Mouse (Mus musculus) macrophage (primary cell): ENCODE data around the gene Mical3. TPM values are rescaled to one million over a fixed set of nuclear protein-coding genes. Genes with fewer than 3 reads are reported as not detected.
"Not testable (repeated sequence)": the region's sequence is repeated elsewhere in the genome, so short reads cannot be mapped to it uniquely, and the experiment has no call there.

Experiments used
- H3K27ac ChIP-seq: fragments of 350-480 bp; formaldehyde crosslinking; 2 replicates; pipeline ENCODE4 v1.9.0; 2021
- H3K36me3 ChIP-seq: fragments of 350-480 bp; formaldehyde crosslinking; 2 replicates; pipeline ENCODE4 v1.9.0; 2021; ENCODE audit errors: inconsistent target
- H3K4me3 ChIP-seq: fragments of 350-480 bp; formaldehyde crosslinking; 2 replicates; pipeline ENCODE4 v1.9.0; 2021; ENCODE audit errors: inconsistent target
- H3K79me2 ChIP-seq: fragments of 350-480 bp; formaldehyde crosslinking; 2 replicates; pipeline ENCODE4 v1.9.0; 2021; ENCODE audit errors: inconsistent target
- WGBS: methylation state at CpG from one replicate; pipeline ENCODE4 v1.1.7; 2026; ENCODE audit warnings: inconsistent platforms; ENCODE audit not compliant: missing documents; 5-methylcytosine and 5-hydroxymethylcytosine counted together
- polyA plus RNA-seq: library from polyadenylated mRNA; stranded (reverse); fragments of 250-400 nt; gene quantifications from 3 replicates; pipeline ENCODE4 v1.2.4, GENCODE M21; 2018; ENCODE audit warnings: inconsistent platforms

The Mical3 gene
- polyA plus RNA-seq, 1 experiment from 2014 or later: 1.1 TPM

DNA sequence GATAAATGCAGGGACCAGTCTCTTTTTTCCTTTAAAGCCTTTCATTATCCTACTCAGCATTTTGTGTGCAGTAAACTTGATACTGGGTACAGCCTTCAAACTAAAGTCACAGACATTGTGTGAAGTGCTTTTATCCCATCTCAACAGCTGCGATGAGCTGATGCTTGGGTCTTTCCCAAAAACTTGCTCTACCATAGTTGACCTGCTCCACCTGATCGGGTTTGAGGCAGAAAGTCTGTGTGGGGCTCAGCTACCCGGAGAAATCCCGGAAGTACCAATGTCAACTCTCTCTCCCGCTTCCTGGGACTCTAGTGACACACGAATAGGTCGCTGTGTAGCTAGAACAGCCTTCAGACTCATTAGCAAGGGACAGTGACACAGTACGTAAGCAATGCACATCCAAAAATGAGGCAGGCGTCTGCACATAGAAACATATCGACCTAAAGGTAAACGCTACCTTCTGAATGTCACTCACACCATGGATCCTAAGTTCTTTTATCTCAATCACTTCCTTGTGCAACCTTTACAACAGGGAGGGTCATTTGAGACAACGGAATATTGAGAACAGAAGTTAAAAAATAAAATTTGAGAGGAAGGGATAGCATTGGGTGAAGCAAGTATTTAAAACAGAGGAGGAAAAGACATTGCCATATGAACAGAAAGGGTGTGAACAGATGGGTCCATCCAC lies 191.9 kb downstream of the Mical3 start:
- Histone ChIP-seq H3K36me3 (no peaks in the 10 kb centered on the region), H3K27ac (no peak overlapping the region), H3K79me2 (no peaks in the 10 kb centered on the region), H3K4me3 (no peak overlapping the region)
- WGBS: 94% methylated on average over 12 of the region's 12 CpGs

DNA sequence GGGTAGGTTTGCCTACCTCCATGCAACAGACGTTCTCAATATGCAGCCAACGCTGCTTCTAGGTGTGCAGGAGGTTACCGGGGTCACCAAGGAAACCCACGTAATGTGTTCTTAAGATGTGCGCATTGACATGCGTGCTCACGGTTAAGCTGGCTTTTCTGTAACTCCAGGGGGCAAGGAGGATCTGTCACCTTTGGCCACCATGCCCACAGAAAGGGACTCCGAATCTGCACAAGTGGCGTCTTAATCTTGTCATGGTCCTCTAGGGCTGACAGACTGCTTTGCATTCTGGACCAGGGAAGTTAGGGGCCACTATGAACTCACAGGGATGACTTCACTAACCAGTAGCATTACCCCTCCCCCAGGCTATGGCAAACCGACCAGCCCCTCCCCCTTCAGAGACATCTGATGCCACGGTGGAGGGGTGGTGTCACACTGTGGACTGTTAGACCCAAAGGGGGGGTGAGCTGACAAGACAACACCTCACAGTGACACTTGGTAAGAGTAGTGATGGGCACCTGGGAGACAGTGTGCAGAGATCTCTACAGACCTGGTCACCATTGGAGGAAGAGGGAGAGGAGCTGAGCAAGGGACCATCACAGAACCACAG lies 192.7 kb downstream of the Mical3 start:
- Histone ChIP-seq H3K79me2 (no peaks in the 10 kb centered on the region), H3K4me3 (no peak overlapping the region), H3K27ac (no peak overlapping the region), H3K36me3 (no peaks in the 10 kb centered on the region)
- WGBS: 88% methylated on average over 9 of the region's 11 CpGs

DNA sequence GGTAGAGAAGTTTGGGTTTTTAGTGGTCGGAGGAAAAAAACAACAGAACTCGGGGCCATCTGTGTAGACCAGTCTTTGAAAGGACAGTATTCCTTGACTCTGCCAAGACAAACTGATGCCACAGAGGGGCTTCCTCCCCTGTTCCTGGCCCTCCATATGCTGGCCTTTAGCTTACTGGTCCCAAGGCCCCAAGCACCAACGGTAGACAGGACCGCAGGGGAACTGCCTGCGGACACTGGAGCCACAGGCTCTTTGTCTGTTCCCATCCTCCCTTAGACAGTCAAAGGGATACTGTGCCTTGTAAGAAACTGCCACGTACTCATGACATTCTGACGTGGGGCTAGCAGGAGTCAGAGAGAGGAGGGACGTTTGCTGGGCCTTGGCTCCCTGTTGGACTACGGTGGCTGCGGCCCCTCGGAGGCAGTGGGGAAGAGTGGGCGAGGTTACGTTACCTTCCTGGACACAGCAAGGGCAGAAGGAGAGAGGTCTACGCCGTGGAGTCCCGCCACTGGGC lies 193.6 kb downstream of the Mical3 start:
- Histone ChIP-seq H3K79me2 (no peaks in the 10 kb centered on the region), H3K27ac (no peak overlapping the region), H3K4me3 (no peak overlapping the region), H3K36me3 (no peaks in the 10 kb centered on the region)
- 91% methylated on average over 13 of the region's 16 CpGs for WGBS

DNA sequence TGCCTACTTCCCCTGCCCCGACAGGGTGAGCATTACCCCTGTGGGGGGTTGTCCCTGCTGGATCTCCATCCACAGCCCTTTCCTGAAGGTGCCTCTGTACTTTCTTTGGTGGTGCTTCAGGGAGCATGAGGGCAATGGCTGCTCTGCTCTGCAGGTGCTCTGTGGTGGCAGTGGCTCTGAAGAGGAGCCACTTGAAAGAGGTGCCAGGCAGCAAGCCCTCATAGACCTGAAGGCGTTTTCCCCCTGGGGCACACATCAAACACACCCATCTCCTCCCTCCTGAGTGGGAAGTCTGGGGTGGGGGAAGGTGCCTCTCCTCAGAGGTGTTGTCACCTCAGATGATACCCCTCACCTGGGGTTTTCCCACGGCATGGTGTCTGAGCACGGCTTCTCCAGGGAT lies 196.6 kb downstream of the Mical3 start:
- Histone ChIP-seq H3K27ac (no peak overlapping the region), H3K79me2 (no peaks in the 10 kb centered on the region), H3K36me3 (no peaks in the 10 kb centered on the region), H3K4me3 (no peak overlapping the region)
- 87% methylated on average over 4 of the region's 4 CpGs for WGBS

DNA sequence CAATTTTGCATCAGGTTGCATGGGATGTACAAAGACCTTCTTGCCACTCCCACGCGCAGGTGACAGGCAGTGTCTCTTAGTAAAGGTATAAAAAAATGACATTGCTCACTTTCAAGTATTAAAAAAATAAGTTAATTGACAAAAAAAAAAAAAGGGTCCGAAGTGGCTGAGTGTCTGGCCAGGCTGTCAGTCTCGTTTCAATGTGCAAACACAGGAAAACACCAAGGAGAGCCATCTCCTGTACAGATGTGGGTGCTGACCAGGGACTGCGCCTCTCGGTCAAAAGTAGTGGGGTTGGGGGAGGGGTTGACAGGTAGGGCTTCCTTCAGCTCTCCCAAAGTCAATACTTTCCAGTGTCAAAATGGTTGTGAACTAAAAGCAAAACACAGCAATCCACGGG lies 197.1 kb downstream of the Mical3 start:
- no peak overlapping the region for H3K27ac ChIP-seq
- H3K79me2 ChIP-seq: no peaks in the 10 kb centered on the region
- H3K36me3 ChIP-seq: no peaks in the 10 kb centered on the region
- 92% methylated on average over 7 of the region's 7 CpGs for WGBS
- H3K4me3 ChIP-seq: no peak overlapping the region

DNA sequence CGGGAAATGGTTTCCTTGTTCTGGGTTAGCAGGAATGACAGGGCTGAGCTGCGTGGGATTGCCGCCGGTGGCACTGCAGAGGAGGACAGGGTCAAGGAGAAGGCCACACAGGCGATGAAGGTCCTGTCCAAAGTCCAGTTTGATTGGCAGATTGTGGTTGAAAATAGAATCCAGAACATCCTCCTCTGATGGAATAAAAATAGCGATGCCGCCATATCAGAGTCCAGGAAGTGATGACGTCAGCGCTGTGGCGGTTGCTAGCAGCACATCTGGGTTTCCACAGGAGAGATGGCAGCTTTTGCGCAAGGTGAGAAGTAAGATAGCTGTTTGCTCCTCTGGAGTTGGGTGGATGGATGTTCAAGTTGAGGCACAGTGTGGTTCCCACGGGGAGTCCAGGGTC lies 198.2 kb downstream of the Mical3 start:
- Histone ChIP-seq H3K27ac (no peak overlapping the region), H3K79me2 (no peaks in the 10 kb centered on the region), H3K36me3 (no peaks in the 10 kb centered on the region), H3K4me3 (no peak overlapping the region)
- 75% methylated on average over 12 of the region's 12 CpGs for WGBS

DNA sequence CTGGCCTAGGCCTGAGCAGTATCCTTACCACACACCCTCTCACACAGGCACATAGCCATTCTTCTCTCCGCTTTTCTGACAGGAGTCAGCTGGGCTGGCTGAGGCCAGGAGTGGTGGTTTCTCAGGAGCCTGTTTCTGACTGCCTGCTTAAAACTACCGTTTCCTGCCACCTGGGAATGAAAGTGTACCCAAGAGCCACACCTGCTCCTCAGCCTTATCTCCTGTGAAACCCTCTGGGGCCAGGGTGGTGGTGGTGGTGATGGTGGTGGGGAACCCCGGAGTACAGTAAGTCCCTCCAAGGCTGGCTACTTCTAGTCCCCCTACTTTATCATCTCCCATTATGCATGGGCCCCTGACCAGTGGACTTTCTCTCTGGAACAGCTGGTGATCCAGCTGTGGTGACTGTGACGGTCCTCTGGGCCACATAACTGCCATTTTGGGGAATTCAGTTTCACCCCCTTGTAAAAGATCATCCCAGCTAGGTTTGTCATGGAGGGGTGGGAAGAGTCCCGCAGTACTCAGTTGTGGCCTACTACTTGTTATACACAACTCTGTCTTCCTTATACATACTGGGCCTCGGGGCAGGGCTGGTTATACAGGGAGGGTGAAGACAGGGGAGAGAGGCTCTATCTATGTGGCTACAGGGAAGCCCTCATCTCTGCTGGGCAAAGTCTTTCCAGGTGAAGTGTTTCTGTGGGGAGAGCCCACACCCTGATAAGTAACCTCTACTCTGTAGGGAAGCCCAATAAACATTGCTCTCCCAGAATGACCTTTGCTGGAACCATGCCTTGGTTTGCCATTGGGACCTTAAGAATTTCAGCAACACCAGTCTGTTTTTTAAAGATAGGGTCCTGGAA lies 200.1 kb downstream of the Mical3 start:
- no peak overlapping the region for H3K27ac ChIP-seq
- H3K36me3 ChIP-seq: no peaks in the 10 kb centered on the region
- H3K79me2 ChIP-seq: no peaks in the 10 kb centered on the region
- no peak overlapping the region for H3K4me3 ChIP-seq
- 94% methylated on average over 6 of the region's 6 CpGs for WGBS

DNA sequence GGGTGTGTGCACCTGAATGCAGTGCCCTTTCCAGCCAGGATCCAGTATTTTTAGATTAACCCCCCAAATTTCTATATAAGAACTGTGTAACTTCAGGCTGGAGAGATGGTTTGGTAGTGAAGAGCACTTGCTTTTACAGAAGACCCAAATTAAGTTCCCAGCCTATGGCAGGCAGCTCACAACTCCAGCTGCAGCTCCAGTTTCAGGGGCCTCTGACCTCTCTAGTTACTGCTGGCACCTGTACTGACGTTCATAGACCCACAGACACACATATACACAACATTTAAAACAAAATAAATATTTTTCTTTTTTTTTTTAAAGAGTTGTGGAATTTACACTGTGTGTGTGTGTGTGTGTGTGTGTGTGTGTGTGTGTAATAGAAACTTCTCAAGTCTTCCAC lies 201.4 kb downstream of the Mical3 start:
- H3K4me3 ChIP-seq: no peak overlapping the region
- H3K27ac ChIP-seq: no peak overlapping the region
- H3K36me3 ChIP-seq: no peaks in the 10 kb centered on the region
- 86% methylated on average over 1 of the region's 1 CpGs for WGBS
- H3K79me2 ChIP-seq: no peaks in the 10 kb centered on the region

DNA sequence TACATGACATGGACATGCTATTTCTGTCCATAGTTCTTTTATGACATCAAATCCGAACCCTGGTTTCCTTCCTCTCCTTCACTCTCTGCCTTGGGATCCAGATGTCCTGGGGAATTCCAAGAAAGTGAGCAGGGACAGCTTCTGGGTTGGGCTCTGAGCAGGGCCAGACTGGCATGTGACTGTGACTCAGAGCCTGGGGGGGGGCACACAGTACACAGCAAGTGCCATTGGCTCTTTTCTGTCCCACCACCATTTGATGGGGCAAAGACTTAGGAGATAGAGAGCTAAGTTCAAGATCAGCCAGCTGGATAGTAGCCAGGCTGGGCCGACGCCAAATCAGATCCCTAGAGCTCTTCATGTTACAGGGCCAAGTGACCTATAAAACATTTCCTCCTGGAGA lies 203.0 kb downstream of the Mical3 start:
- 87% methylated on average over 3 of the region's 3 CpGs for WGBS
- no peak overlapping the region for H3K4me3 ChIP-seq
- no peak overlapping the region for H3K27ac ChIP-seq
- H3K36me3 ChIP-seq: no peaks in the 10 kb centered on the region
- no peaks in the 10 kb centered on the region for H3K79me2 ChIP-seq

DNA sequence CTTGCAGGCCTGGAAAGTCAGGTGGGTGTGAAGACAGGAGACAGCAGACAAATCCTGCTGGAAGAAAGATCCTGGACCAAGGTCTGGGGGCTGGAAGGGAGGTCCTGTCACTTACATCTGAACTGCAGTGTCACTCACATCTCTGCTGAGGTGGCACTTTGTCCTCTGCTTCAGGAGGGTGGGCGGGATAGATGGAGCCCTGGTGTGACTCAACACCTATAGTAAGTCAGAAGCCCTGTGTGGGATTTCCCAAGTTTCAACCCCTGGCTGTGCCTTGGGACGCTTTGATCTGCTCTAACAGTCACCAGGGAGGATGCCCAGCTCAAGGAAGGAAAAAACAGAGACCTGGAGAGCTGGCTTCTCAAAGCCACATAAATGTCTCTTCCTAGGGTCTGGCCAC lies 203.9 kb downstream of the Mical3 start:
- H3K79me2 ChIP-seq: no peaks in the 10 kb centered on the region
- no peaks in the 10 kb centered on the region for H3K36me3 ChIP-seq
- no peak overlapping the region for H3K27ac ChIP-seq
- no peak overlapping the region for H3K4me3 ChIP-seq
- 84% methylated on average over 2 of the region's 2 CpGs for WGBS

DNA sequence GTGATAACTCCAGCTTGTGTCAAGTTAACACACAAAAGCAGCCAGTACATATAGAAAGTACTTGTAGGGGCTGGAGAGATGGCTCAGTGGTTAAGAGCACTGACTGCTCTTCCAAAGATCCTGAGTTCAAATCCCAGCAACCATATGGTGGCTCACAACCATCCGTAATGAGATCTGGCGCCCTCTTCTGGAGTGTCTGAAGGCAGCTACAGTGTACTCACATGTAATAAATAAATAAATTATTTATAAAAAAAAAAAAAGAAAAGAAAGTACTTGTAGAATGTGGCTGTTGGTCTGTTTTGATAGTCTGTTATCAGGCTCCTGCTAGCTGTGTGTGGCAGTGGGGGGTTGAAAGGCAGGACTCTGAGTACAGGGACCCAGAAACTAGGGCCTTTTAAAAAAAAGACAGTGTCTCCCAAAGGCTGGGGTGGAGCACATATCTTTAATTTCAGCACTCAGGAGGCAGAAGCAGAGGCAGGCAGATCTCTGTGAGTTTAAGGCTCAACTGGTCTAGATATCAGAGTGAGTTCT lies 205.9 kb downstream of the Mical3 start:
- WGBS: no CpG with 5 or more reads among the region's 2 CpGs
- not testable (repeated sequence) for H3K79me2 ChIP-seq, H3K36me3 ChIP-seq, H3K4me3 ChIP-seq, H3K27ac ChIP-seq

DNA sequence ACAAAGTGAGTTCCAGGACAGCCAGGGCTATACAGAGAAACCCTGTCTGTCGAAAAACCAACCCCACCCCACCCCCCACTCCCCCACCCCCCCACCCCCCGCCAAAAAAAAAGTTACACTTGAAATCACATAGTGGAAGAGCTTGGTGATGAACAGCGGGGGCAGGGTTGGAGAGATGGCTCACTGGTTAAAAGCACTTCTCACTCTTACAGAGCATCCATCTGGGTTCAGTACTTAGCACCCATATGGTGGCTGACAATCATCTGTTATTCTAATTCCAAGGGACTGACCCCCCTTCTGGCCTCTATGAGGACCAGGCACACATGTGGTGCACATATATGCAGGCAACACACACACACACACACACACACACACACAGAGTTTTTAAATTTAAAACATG lies 212.8 kb downstream of the Mical3 start:
- 90% methylated on average over 2 of the region's 3 CpGs for WGBS
- Histone ChIP-seq H3K4me3 (no peak overlapping the region), H3K27ac (no peak overlapping the region), H3K79me2 (peaks cover 33% of the 10 kb centered on the region), H3K36me3 (no peaks in the 10 kb centered on the region)

DNA sequence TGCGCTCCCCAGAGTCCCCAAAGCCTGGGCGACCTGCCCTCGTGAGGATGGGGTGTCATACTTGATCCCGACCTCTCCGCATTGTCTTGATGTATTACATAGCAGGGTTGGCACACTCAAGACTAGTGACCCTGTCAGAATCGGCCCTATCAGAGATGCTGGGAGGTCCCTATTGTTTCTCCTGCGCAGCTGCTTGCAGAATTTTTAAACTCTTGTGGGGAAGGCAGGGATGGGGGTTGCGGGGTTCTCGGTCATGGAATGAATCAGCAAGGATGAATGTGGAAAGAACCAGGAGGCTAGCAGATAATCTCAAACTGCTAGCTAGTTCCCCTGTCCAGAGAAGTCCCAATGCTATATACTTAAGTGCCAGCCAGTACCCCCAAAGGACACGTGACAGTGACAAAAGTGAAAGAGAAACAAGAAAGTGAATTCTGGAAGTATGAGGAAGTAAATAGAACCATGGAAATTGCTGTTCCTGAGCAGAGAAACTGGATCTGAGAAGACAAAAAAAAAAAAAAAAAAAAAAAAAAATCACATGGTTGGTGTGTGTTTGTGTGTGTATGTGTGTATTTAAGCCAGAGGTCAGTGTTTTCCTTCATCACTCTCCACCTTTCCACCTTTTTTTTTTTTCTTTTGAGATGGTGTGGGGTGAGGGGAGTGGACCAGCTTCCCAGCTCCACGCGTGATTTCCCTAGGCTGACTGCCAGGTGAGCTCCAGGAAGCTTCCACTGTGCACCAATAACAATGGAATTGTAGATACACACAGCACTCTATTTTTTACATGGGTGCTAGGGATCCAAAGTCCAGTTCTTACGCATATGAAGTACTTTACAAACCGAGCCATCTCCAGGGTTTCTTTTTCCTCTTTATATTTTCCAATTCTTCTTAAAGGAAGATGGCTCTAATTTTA lies 213.6 kb downstream of the Mical3 start:
- peaks cover 40% of the 10 kb centered on the region for H3K79me2 ChIP-seq
- WGBS: 65% methylated on average over 4 of the region's 14 CpGs
- H3K4me3 ChIP-seq: peak overlapping the region; percentile 68
- peak overlapping the region; percentile 93 for H3K27ac ChIP-seq
- H3K36me3 ChIP-seq: not testable (repeated sequence)
